Mouse (Mus musculus) ES-E14 (cell line): ENCODE data around the gene 4930558K02Rik.

Experiments used
- CHD2 ChIP-seq: IDR thresholded peaks from 2 replicates; pipeline ENCODE4 v1.6.1; 2014; ENCODE audit warnings: mild to moderate bottlenecking, low read depth, low read length, inconsistent platforms
- HCFC1 ChIP-seq: IDR thresholded peaks from 2 replicates; pipeline ENCODE4 v1.6.1; 2012; ENCODE audit warnings: low read length, inconsistent platforms, borderline replicate concordance; ENCODE audit not compliant: insufficient read depth
- MAFK ChIP-seq: IDR thresholded peaks from 2 replicates; pipeline ENCODE4 v1.6.1; 2014; ENCODE audit warnings: mild to moderate bottlenecking, low read depth, low read length, inconsistent platforms; ENCODE audit not compliant: insufficient read depth
- ZNF384 ChIP-seq: IDR thresholded peaks from 2 replicates; pipeline ENCODE4 v1.6.1; 2012; ENCODE audit warnings: low read depth, low read length, inconsistent platforms

DNA sequence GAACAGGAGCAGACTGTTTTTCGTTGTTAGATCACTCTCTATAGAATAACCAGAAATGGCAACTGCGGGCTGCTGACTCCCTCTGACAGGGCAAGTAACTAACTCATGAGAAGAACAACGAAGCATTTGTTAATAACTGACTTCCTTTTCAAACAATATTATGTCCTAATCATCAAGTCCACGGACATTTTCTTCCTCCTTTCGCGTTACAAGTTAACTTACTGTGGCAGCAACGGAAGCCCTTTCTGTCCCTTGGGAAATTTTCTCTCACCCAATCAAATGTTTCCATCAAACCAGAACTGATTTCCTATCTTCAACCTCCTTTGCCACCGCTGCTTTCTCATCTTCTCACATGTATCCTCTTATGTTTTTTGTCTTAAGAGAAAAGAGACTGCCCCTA is 82.2 kb downstream of the 4930558K02Rik start:
- TF ChIP-seq CHD2, result no peak
- no peak for TF ChIP-seq ZNF384
- no peak for TF ChIP-seq MAFK
- no peak for TF ChIP-seq HCFC1
